Mouse (Mus musculus) forebrain, postnatal 0 days (tissue): ENCODE results near the gene Ltb. TPM values are rescaled to one million over a fixed set of nuclear protein-coding genes. Genes with fewer than 3 reads are reported as not detected.

Experiments
- ATAC-seq: fragments of 200-750 bp; cut with Nextera tagmentation; 2 replicates; pipeline ENCODE4 v1.8.0; 2017; ENCODE audit warnings: mild to moderate bottlenecking, moderate library complexity
- DNase-seq: peaks from one replicate; pipeline ENCODE4 v3.0.0-alpha.2; 2015
- H3K27ac ChIP-seq: fragments of 300-500 bp; sonication (generic); 2 replicates; pipeline ENCODE4 v1.5.1; 2014; ENCODE audit warnings: low read depth, mild to moderate bottlenecking, antibody characterized with exemption, low read length, moderate library complexity, mixed read lengths
- H3K27me3 ChIP-seq: fragments of 300-500 bp; sonication (generic); 2 replicates; pipeline ENCODE4 v1.6.1; 2014; ENCODE audit warnings: mild to moderate bottlenecking, low read length, mixed read lengths; ENCODE audit not compliant: insufficient read depth
- H3K36me3 ChIP-seq: fragments of 300-500 bp; sonication (generic); 2 replicates; pipeline ENCODE4 v1.6.1; 2014; ENCODE audit warnings: mild to moderate bottlenecking, moderate library complexity; ENCODE audit not compliant: insufficient read depth
- H3K4me1 ChIP-seq: fragments of 300-500 bp; sonication (generic); 2 replicates; pipeline ENCODE4 v1.6.1; 2014; ENCODE audit warnings: antibody characterized with exemption; ENCODE audit not compliant: insufficient read depth
- H3K4me2 ChIP-seq: fragments of 300-500 bp; sonication (generic); 2 replicates; pipeline ENCODE4 v1.6.1; 2014; ENCODE audit warnings: low read depth, mild to moderate bottlenecking, moderate library complexity
- H3K4me3 ChIP-seq: fragments of 300-500 bp; sonication (generic); 2 replicates; pipeline ENCODE4 v1.5.1; 2014; ENCODE audit warnings: low read depth, low read length, mixed read lengths
- H3K9ac ChIP-seq: fragments of 300-500 bp; sonication (generic); 2 replicates; pipeline ENCODE4 v1.6.1; 2014; ENCODE audit warnings: mild to moderate bottlenecking
- H3K9me3 ChIP-seq: fragments of 300-500 bp; sonication (generic); 2 replicates; pipeline ENCODE4 v1.6.1; 2016; ENCODE audit warnings: low read length
- CTCF ChIP-seq: sonication (generic); IDR thresholded peaks from 2 replicates; pipeline ENCODE4 v1.5.1; 2016; ENCODE audit warnings: antibody characterized with exemption, control low read depth, low read depth
- WGBS: fragments of 180-500 bp; shearing (Covaris S2); extraction: QIAGEN DNeasy Blood & Tissue Kit; methylation state at CpG from one replicate; pipeline ENCODE4 v1.1.7; 2014; 5-methylcytosine and 5-hydroxymethylcytosine counted together
- polyA plus RNA-seq: library from polyadenylated mRNA; unstranded; fragments of >200 nt; fragmentation: Nextera tagmentation; extraction: Ambion mirVana; gene quantifications from 2 replicates; pipeline ENCODE4 v1.2.1, GENCODE M21; 2015
- total RNA-seq: library from RNA; depleted of rRNA; stranded (reverse); fragments of >200 nt; gene quantifications from 2 replicates; pipeline ENCODE4 v1.2.3, GENCODE M21; 2014

Gene Ltb
- total and polyA plus RNA-seq, 2 experiments from 2014 or later = 0.76 to 1.1 TPM

- TF ChIP-seq CTCF = no peak
- Histone ChIP-seq H3K4me2 (no peak within 1 kb of the TSS), H3K9ac (no peak within 1 kb of the TSS), H3K27ac (no peak within 1 kb of the TSS), H3K9me3 (no peaks in the 10 kb centered on the region), H3K4me1 (no peaks in the 10 kb centered on the region), H3K4me3 (no peak within 1 kb of the TSS), H3K27me3 (peaks cover 5% of the 10 kb centered on the region), H3K36me3 (no peaks in the 10 kb centered on the region)
- 49% methylated on average over 13 of the region's 13 CpGs for WGBS
- DNase-seq (no peak), ATAC-seq (no peak)
These were observed 7.5 kb downstream of the Ltb start, which contains the start of gene Tnf for GRCm38 (mm10) chr17:35201787-35202186. Gene Tnf (minus strand): TSS chr17:35202007.

- ATAC-seq (no peak), DNase-seq (no peak)
- TF ChIP-seq CTCF = no peak
- Histone ChIP-seq H3K4me3 (no peak overlapping the region), H3K9me3 (no peaks in the 10 kb centered on the region), H3K36me3 (no peaks in the 10 kb centered on the region), H3K27me3 (peaks cover 5% of the 10 kb centered on the region), H3K27ac (no peak overlapping the region), H3K4me2 (no peak overlapping the region), H3K4me1 (no peaks in the 10 kb centered on the region), H3K9ac (no peak overlapping the region)
- WGBS = 73% methylated on average over 4 of the region's 4 CpGs
These were observed 8.2 kb downstream of the Ltb start for GRCm38 (mm10) chr17:35202442-35202841.

DNA sequence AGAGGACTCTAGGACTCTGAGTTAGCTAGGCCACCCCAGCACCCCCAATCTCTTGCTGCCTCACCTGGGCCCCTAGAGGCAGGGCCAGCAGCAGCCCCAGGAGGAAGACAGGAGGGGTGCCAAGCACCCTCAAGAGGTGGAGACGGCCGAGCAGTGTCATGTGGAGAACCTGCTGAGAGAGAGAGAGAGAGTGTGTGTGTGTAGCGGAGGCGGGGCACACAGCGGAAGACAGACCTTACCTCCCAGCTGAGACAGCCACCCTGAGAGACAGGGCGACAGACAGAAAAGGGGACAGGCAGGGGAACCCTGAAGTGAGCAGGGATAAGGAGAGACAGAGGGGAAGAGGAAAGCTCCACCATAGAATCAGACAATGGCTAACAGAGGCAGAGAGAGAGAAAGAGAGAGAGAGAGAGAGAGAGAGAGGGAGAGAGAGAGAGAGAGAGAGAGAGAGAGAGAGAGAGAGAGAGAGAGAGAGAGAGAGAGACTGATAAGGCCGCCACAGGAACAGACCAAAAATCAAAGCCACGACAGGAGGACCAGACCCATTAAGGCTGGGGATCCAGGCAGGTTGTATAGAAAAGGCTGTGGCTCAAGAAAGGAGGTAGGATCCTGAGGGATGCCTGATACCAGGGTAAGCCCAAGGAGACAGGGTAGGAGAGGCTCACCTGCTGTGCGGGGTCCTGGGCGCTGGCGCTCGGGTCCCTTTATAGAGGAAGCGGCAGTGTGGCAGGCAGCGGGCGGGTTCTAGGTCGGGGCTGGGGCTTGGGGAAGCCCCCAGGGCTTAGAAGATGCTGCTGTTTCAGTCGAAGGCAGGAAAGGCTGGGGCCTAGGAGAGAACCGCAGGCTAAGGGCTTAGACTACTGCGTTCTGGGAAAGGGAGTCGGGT is 10.5 kb downstream of the Ltb start, which contains the start of gene Lta:
Gene Lta, minus strand, starts transcription at position 858 of the 886 bp plus-strand sequence.
- H3K27me3 ChIP-seq = no peaks in the 10 kb centered on the region
- no peak within 1 kb of the TSS for H3K4me3 ChIP-seq
- DNase-seq (no peak), ATAC-seq (no peak)
- H3K9me3 ChIP-seq = no peaks in the 10 kb centered on the region
- no peaks in the 10 kb centered on the region for H3K4me1 ChIP-seq
- H3K36me3 ChIP-seq = no peaks in the 10 kb centered on the region
- H3K4me2 ChIP-seq = no peak within 1 kb of the TSS
- WGBS = 33% methylated on average over 20 of the region's 20 CpGs
- TF ChIP-seq CTCF = no peak
- H3K27ac ChIP-seq = no peak within 1 kb of the TSS
- H3K9ac ChIP-seq = no peak within 1 kb of the TSS

DNA sequence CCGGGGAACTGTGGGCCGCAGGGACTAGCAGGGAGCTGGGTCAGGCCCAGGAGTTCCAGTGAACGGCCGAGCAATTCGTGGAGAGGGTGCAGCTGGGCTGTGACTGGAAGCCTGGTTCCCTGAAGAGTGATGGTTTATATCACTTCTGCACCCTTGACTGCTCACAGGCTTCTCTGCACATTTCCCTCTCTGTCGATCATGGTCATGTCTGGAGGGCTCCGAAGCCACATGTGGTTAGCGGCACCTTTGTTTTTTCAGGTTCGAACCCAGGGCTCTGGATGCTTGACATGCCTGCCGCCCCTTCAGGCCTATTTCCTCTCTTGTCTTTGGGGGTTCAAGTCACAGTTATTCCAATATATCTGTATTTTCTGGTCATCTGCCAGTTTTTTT is 11.1 kb downstream of the Ltb start:
- no peak for TF ChIP-seq CTCF
- DNase-seq = no peak
- no peak overlapping the region for H3K4me3 ChIP-seq
- H3K36me3 ChIP-seq = no peaks in the 10 kb centered on the region
- no peak overlapping the region for H3K4me2 ChIP-seq
- no peak overlapping the region for H3K9ac ChIP-seq
- H3K27me3 ChIP-seq = no peaks in the 10 kb centered on the region
- no peaks in the 10 kb centered on the region for H3K4me1 ChIP-seq
- H3K9me3 ChIP-seq = no peaks in the 10 kb centered on the region
- no peak for ATAC-seq
- no peak overlapping the region for H3K27ac ChIP-seq
- 61% methylated on average over 10 of the region's 10 CpGs for WGBS

GRCm38 (mm10) chr17:35209785-35210535 is 15.7 kb downstream of the Ltb start:
- Histone ChIP-seq H3K27ac (no peak overlapping the region), H3K4me2 (no peak overlapping the region), H3K36me3 (no peaks in the 10 kb centered on the region), H3K4me1 (no peaks in the 10 kb centered on the region), H3K9ac (no peak overlapping the region), H3K9me3 (no peaks in the 10 kb centered on the region), H3K4me3 (no peak overlapping the region), H3K27me3 (no peaks in the 10 kb centered on the region)
- no peak for DNase-seq
- TF ChIP-seq CTCF = no peak
- no peak for ATAC-seq
- 65% methylated on average over 12 of the region's 12 CpGs for WGBS

DNA sequence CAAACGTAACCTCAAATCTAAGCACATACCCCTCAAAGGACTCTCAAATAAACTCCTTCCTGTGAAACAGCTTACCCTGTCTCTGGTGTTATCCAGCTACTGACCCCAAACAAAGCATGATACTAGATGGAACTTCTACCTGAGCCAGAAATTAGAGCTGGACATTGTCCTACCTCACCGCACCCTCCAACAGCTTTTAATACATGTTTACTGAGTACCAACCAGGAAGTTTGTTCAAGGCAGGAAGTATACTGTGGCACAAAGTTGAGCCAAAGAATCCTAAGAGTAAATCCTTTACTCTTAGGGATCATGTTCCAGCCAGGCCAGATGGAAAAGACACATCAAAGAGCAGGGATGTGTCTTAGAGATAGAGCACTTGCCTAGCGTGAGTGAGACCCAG is 16.4 kb downstream of the Ltb start:
- DNase-seq (no peak), ATAC-seq (no peak)
- Histone ChIP-seq H3K9ac (no peak overlapping the region), H3K36me3 (no peaks in the 10 kb centered on the region), H3K4me3 (no peak overlapping the region), H3K4me2 (no peak overlapping the region), H3K27ac (no peak overlapping the region), H3K9me3 (no peaks in the 10 kb centered on the region), H3K4me1 (no peaks in the 10 kb centered on the region), H3K27me3 (no peaks in the 10 kb centered on the region)
- WGBS = 84% methylated on average over 3 of the region's 3 CpGs
- no peak for TF ChIP-seq CTCF

DNA sequence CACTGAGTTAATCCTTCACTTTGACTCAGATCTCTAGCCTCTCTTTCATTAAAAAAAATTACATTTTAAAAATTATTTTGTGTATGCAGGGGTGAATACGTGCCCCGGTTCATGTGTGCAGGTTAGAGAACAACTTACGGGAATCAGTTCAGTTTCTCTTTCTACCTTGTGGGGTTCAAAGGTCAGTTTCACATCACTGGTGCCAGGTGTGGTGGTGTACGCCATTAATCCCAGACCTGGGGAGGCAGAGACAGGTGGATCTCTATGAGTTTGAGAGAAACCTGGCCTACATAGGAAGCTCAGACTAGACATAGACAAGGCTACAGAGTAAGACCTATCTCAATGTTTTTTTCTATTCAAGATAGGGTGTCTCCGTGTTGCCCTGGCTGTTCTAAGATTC is 18.8 kb downstream of the Ltb start:
- no peak for TF ChIP-seq CTCF
- Histone ChIP-seq H3K36me3 (no peaks in the 10 kb centered on the region), H3K9me3 (no peaks in the 10 kb centered on the region), H3K9ac (no peak overlapping the region), H3K27me3 (no peaks in the 10 kb centered on the region), H3K4me2 (no peak overlapping the region), H3K4me3 (no peak overlapping the region), H3K27ac (no peak overlapping the region), H3K4me1 (no peaks in the 10 kb centered on the region)
- 92% methylated on average over 5 of the region's 5 CpGs for WGBS
- DNase-seq (no peak), ATAC-seq (no peak)
